Mouse (Mus musculus) NIH3T3 (cell line): ENCODE data around the gene Alpl.

ENCODE experiments used
- DNase-seq: peaks from one replicate; pipeline ENCODE4 v3.0.0-alpha.2; 2012; ENCODE audit warnings: low read depth

Gene Alpl

GRCm38 (mm10) chr4:137737760-137738159, 58.4 kb downstream of the Alpl start:
- no peak for DNase-seq

- no peak for DNase-seq
Measured at GRCm38 (mm10) chr4:137736220-137736701, 59.9 kb downstream of the Alpl start.

DNA sequence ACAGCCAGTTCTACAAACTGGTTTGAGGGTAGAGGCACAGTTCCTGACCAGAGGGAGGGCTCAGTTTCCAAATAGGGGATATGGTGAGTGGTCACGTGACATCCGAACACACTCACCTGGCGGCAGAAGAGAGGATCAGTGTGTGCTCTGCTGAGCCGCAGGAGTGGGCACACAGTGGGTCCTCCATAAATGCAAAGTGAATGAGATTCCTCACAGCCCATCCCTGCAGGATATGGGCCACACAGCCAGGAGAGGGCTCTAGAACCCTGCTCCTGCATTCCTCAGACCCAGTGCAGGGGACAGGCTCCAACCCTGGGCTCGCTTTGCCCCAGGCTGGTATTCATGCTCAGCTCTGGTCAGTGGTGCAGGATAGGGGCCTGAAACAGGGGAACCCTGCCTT, 62.7 kb downstream of the Alpl start:
- DNase-seq: no peak

DNA sequence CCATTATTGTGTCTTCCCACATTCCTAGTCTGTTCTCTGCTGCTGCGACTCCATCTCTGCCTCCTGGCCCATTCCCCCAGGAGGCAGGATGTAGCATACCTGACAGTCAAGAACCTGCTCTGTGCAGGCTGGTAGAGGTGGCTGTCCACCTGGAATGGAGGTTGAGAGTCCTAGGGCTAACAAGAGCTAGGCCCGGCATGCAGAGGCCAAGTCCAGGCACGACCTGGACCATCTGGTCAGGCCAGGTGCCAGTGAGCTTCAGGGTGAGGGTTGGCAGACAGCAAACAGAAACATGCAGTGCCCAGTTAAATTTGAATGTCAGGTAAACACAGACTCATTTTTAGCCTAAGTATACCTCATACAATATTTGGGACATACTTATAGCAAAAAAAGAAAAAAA, 63.2 kb downstream of the Alpl start:
- DNase-seq: no peak

- no peak for DNase-seq
Measured at GRCm38 (mm10) chr4:137732361-137732760, 63.8 kb downstream of the Alpl start.

GRCm38 (mm10) chr4:137731891-137732290, 64.3 kb downstream of the Alpl start:
- DNase-seq: no peak

GRCm38 (mm10) chr4:137730757-137731156, 65.4 kb downstream of the Alpl start:
- DNase-seq: peak; percentile 49

DNA sequence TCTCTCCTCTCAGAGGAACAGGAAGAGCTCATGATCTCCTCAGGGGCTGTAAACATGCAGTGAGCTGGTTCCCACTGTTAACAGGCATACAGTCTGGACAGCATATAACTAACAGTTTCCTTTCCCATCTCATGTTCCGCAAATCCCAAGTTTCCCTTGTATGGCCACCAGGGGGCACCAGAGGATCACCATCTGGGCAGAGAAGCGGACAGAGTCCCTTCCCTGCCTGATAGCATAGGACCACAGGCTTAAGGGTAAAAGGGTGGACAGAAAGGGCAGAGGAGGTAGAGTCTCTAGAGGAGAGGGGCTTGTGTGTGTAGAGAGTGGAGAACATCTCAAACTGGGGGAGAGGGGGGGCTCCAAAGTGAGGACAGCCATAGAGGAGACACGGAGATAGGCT, 66.0 kb downstream of the Alpl start:
- peak; percentile 92 for DNase-seq

DNA sequence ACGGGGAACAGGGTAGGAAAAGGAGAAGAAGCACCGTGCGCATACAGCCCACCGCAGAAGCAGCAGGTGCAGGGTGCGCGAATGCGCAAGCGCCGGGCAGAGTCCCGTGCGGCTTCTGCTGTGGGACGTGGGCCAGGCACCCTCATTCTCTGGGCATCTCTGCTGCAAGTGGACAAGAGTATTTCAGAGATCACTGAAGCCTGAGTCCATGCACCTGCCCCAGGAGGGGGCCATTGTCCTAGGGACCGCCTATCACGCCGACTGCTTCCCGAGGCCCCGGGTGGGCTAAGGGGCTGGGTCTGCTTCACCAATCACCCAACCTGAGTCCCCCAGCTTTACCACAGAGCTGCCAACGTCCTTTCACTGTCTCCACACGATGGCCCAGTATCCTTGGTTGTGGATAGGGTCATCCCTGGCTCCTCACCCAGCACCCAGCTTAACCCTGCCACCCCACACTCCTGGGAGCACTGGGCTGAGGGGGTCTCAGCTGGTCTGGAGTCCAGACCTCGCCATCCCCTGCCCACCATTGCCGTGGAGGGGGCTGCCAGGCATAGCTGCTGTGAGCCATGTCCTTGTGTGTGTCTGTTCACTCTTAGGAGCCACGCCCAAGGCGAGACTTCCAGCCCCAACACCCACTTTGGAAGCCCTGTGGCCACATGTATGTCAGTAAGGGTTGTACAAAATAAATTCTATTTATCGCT, 66.9 kb downstream of the Alpl start:
- no peak for DNase-seq

GRCm38 (mm10) chr4:137728399-137729154, 67.6 kb downstream of the Alpl start:
- no peak for DNase-seq

GRCm38 (mm10) chr4:137727506-137728187, 68.5 kb downstream of the Alpl start:
- no peak for DNase-seq

DNA sequence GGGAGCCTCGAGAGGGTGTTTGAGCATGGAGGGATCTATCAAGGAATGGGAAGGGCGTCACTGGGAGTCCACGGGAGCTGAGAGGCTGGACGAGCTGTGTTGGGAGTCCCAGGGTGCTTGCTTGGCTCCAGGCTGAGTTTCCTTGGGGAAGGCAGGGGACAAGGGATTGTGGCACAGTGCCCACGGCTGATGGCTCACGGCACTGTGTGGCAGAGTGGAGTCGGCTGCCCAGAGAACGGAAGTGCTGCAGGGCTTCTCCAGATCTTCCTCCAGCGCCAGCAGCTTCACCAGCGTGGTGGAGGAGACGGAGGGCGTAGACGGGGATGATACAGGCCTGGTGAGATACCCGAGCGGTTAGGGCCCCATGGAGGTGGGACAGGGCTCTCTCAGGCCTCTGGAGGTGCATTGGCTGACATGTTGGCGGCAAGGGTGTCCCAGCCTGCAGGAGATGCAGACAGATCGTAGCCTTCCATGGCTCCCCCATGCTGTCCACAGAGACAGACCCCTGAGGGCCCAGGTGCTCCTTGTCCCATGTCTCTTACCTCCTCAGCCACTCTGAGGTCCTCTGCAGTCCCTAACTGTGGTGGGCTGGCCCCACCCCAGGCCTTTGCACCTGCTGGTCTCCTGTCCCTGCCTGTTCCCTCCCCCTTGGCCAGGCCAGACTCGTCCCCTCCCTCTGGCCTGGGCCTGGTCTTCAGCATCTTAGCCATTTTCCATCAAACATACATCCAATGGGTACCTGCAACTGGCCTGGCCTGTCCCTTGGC, 69.3 kb downstream of the Alpl start:
- no peak for DNase-seq

GRCm38 (mm10) chr4:137725541-137726145, 70.5 kb downstream of the Alpl start:
- DNase-seq: no peak

GRCm38 (mm10) chr4:137724766-137725165, 71.4 kb downstream of the Alpl start:
- DNase-seq: peak; percentile 39

- DNase-seq: no peak
Measured at GRCm38 (mm10) chr4:137724212-137724611, 72.0 kb downstream of the Alpl start.

DNA sequence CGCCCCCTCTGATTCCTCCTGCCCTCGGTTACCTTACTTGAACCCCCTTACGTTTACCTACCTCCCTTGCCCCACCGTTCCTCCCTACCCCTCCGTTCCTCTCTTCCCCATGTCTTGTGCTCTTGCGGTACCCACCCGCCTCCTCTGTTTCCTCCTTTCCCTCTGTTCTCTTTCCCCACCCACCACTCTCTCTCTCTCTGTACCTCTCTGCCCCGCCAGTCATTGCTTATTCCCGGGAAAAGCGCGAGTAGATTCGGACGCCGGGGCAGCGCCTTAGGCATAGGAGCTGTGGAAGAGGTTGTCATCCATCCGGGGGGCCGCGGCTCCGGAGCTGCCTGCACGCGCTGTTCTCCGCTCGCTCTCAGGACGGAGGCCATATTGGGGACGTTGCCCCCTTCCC, 72.7 kb downstream of the Alpl start:
- no peak for DNase-seq

- peak; percentile 74 for DNase-seq
Measured at GRCm38 (mm10) chr4:137722692-137723427, 73.3 kb downstream of the Alpl start.

DNA sequence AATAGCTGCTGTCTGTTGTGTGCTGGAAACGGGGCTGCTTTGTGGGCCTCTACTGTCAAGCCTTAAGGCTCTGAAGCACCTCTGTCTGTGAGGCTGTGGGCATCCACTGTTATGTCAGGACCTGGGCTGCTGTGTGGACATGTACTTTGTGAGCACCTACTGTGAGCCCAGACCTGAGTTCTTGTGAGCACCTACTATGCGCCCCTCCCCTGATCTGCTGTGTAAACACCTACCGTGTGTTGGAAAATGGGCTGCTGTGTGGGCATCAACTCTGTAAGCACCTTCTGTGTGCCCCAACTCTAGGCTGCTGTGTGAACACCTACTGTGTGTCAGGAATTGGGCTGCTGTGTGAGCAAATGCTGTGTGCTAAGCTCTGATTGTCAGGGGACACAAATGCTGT, 74.0 kb downstream of the Alpl start:
- DNase-seq: no peak

DNA sequence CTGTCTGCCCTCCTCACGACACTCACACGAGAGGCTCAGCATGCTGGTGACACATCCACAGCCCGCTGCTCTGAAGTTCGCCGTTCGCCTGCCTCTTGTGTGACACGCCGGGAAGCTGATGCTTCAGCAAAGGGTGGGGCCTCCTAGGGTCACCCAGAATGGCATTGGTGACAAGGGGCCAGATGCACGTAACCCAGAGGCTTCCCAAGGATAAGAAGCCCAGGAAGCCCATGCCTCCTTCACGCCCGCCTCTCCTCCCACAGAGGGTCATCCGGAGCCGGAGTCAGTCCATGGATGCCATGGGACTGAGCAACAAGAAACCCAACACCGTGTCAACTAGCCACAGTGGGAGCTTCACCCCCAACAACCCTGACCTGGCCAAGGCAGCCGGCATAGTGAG, 74.6 kb downstream of the Alpl start:
- DNase-seq: no peak

DNA sequence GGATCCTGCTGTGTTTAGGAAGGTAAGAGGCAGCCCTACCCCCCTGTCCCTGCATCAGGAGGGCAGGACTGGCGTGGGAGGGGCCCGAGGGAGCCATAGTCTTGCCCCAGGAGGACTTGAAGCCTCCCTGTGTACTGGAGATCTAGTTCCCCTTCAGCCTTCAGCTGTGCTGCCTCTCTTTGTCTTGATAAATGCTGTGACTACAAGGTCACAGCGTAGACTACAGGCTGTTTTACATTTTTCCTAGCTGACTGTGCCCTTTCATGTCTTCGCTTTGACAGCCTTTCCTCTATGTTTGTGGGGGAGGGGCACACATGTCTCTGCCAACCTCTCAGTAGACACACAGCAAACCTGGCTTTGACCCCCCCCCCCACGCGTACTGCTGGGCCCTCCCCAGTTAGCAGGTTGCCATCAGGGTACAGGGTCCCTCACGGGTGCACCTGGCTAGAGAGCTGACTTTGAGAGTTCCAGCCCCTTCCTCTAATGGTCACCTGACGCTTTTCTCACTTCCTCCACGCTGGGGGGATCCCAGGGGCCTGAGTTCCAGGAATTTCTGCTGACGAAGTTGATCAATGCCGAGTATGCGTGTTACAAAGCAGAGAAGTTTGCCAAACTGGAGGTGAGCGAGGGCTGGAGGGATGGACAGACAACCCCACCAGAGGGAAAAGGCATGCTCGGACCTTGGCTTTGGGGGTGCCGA, 76.7 kb downstream of the Alpl start:
- peak; percentile 39 for DNase-seq
